ENCODE assay signal across 16 mouse cellular contexts in the genomic region with DNA sequence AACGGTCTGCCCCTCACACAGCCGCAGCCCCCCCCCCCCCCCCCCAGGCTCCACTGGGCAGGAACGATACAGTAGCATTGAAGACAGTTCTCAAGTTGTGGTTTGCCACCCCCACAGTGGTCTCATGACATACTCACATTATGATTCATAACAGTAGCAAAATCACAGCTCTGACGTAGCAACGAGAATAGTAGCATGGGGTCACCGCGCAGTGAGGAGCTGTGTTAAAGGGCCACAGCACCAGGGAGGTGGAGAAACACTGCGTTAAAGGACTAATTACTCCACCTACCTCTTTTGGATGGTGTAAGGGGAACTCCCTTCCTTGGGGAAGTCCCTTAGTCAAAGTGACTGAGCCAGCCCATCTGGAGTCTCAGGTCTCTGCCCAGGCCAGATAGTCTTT. TPM values are rescaled to one million over a fixed set of nuclear protein-coding genes. Genes with fewer than 3 reads are reported as not detected.
A peak's percentile ranks its signal among the peaks of the same experiment; 100 is the strongest.
DNase-seq lines count a peak whose midpoint lies in the region; ATAC-seq lines count a peak whose summit lies in the region.
"Had no signal": no experiment of that assay in that cellular context is flagged by ENCODE, and none has a peak within 500 bp of the region (broad histone marks: within the 10 kb centered on the region; RNA-seq: fewer than 3 reads in every experiment).

No protein-coding gene starts in this region.

- DNase-seq in lung, postnatal 25 days (ENCODE audit: low spot score) = peak; percentile 22
- no peak for DNase-seq in lung, postnatal 10 days
- DNase-seq in layer of hippocampus, postnatal 10 days (ENCODE audit: low spot score in 2 of 2) = no peak
- DNase-seq in right cerebral cortex, postnatal 36 days (ENCODE audit: low spot score in 2 of 2) = no peak
- DNase-seq in gastrocnemius, postnatal 36 days = no peak
- DNase-seq: adrenal gland, postnatal 36 days; cerebellum, postnatal 14 days; kidney, adult 2 months; layer of hippocampus, postnatal 36 days had no signal

- peak; percentile 90 for ATAC-seq in activated CD4-positive, CD25-positive, alpha-beta regulatory T cell, adult 4 months
- ATAC-seq in megakaryocyte progenitor cell, adult 5-6 weeks (replicated peaks; ENCODE audit: poor library complexity) = peak; percentile 92

- intact Hi-C loops in gastrocnemius, postnatal 36 days (cut with DNase I) = loop anchor here (2.0 kb wide), 1 partner anchor 130 kb away; no protein-coding TSS in a partner anchor

RNA-seq across cellular contexts. Expression of a gene that starts 14.3 kb away (rescaled TPM):
- polyA plus RNA-seq in activated CD4-positive, CD25-positive, alpha-beta regulatory T cell, adult 4 months (2017; shearing (Covaris generic)) = 10 to 100 TPM; 23.5 to 32.3 TPM
- total RNA-seq in megakaryocyte progenitor cell, adult 5-6 weeks (2015) = 30.4 and 34.9 TPM in 2 replicates
- 25.4 and 30.7 TPM in 2 replicates for total RNA-seq in megakaryocyte progenitor cell, adult 5-6 weeks (2017)
- total RNA-seq in layer of hippocampus, postnatal 10 days (2021) = 10 to 100 TPM; 11.0 TPM
- total RNA-seq in gastrocnemius, postnatal 36 days (2021) = 1 to 10 TPM; 3.8 to 4.7 TPM

RNA-seq across cellular contexts. Expression of a gene that starts 27.9 kb away (rescaled TPM):
- 1 to 10 TPM; 1.0 to 2.9 TPM for polyA plus RNA-seq in activated CD4-positive, CD25-positive, alpha-beta regulatory T cell, adult 4 months (2017; shearing (Covaris generic))
- 2.3 and 4.0 TPM in 2 replicates for total RNA-seq in megakaryocyte progenitor cell, adult 5-6 weeks (2015)
- total RNA-seq in megakaryocyte progenitor cell, adult 5-6 weeks (2017) = 1.4 and 2.2 TPM in 2 replicates
- 10 to 100 TPM; 14.7 to 15.5 TPM for total RNA-seq in layer of hippocampus, postnatal 10 days (2021)
- total RNA-seq in gastrocnemius, postnatal 36 days (2021) = 1 to 10 TPM; 4.6 to 5.5 TPM

RNA-seq across cellular contexts. Expression of a gene that starts 39.1 kb away (rescaled TPM):
- not detected for polyA plus RNA-seq in activated CD4-positive, CD25-positive, alpha-beta regulatory T cell, adult 4 months (2017; shearing (Covaris generic))
- not detected in 2 replicates for total RNA-seq in megakaryocyte progenitor cell, adult 5-6 weeks (2015)
- not detected in 2 replicates for total RNA-seq in megakaryocyte progenitor cell, adult 5-6 weeks (2017)
- total RNA-seq in layer of hippocampus, postnatal 10 days (2021) = not detected
- total RNA-seq in gastrocnemius, postnatal 36 days (2021) = not detected
- total RNA-seq: adrenal gland, postnatal 36 days; layer of hippocampus, postnatal 36 days had no signal
- polyA plus RNA-seq: embryonic facial prominence, embryonic 14.5 days; heart, postnatal 0 days; kidney, adult 2 months; limb, embryonic 15.5 days; midbrain, embryonic 12.5 days; stomach, embryonic 15.5 days had no signal
